Mouse (Mus musculus) kidney, adult 2 months (tissue): ENCODE results near the gene Gm17571.

ENCODE experiments used
- CTCF ChIP-seq: fragments of 200-500 bp; conservative IDR thresholded peaks from 2 replicates; pipeline ENCODE4 v1.5.1; 2011; ENCODE audit warnings: low read depth, mild to moderate bottlenecking, control low read depth, low read length, moderate library complexity, mixed read lengths; ENCODE audit not compliant: insufficient read depth, insufficient read length
- POLR2A ChIP-seq: fragments of 200-500 bp; IDR thresholded peaks from one replicate; pipeline ENCODE4 v1.6.1; 2011; ENCODE audit warnings: low read depth, low read length, control low read depth

DNA sequence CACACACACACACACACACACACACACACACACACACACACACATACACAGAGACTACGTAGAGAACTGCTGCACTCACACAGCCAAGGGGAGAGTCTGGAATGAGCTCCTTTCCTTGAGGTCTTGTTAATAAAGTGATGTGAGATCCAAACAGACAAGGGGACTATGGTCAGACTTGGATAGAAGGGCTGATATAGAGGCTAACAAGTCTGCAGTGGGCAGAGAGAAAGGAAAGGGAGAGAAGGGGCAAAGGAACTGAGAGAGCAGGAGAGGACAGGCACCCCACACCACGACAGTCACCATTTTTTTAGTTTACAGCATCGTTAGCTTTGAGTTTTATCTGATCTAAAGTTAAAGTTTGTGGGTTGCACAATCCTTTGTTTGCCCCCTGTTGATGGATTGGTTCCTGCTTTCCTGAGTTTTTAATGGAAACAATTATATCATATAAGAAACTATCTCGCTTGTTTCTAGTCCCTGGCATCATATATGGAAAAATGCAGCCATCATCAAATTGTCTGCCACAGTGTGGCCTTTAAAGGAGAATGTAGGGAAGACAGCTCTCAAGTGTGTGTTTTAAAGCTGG is at the start of gene Gm17571:
- TF ChIP-seq POLR2A (no peak), CTCF (no peak)
